Mouse (Mus musculus) neural tube, embryonic 13.5 days (tissue): ENCODE data around the gene Plcb4. TPM values are rescaled to one million over a fixed set of nuclear protein-coding genes. Genes with fewer than 3 reads are reported as not detected.

Experiments used
- ATAC-seq: fragments of 200-750 bp; cut with Nextera tagmentation; 2 replicates; pipeline ENCODE4 v1.8.0; 2017; ENCODE audit warnings: low read depth, mild to moderate bottlenecking, moderate TSS enrichment, moderate library complexity
- H3K27ac ChIP-seq: fragments of 300-500 bp; sonication (generic); replicated peaks from 2 replicates; pipeline ENCODE4 v1.5.1; 2015; ENCODE audit warnings: moderate library complexity, mild to moderate bottlenecking, inconsistent platforms
- H3K27me3 ChIP-seq: fragments of 300-500 bp; sonication (generic); 2 replicates; pipeline ENCODE4 v1.6.1; 2015; ENCODE audit warnings: mild to moderate bottlenecking, inconsistent platforms
- H3K36me3 ChIP-seq: fragments of 300-500 bp; sonication (generic); 2 replicates; pipeline ENCODE4 v1.6.1; 2015; ENCODE audit warnings: mild to moderate bottlenecking, inconsistent platforms
- H3K4me1 ChIP-seq: fragments of 300-500 bp; sonication (generic); replicated peaks from 2 replicates; pipeline ENCODE4 v1.6.1; 2015; ENCODE audit warnings: inconsistent platforms
- H3K4me2 ChIP-seq: fragments of 300-500 bp; sonication (generic); 2 replicates; pipeline ENCODE4 v1.6.1; 2015; ENCODE audit warnings: inconsistent platforms, mild to moderate bottlenecking, moderate library complexity
- H3K4me3 ChIP-seq: fragments of 300-500 bp; sonication (generic); 2 replicates; pipeline ENCODE4 v1.5.1; 2015; ENCODE audit warnings: mild to moderate bottlenecking, inconsistent platforms
- H3K9ac ChIP-seq: fragments of 300-500 bp; sonication (generic); 2 replicates; pipeline ENCODE4 v1.6.1; 2015; ENCODE audit warnings: moderate library complexity, mild to moderate bottlenecking, inconsistent platforms
- H3K9me3 ChIP-seq: fragments of 300-500 bp; sonication (generic); 2 replicates; pipeline ENCODE4 v1.6.1; 2016; ENCODE audit warnings: inconsistent platforms
- WGBS: fragments of 180-500 bp; shearing (Covaris S2); methylation state at CpG from one replicate; pipeline ENCODE4 v1.1.7; 2015; 5-methylcytosine and 5-hydroxymethylcytosine counted together
- polyA plus RNA-seq: library from polyadenylated mRNA; unstranded; fragments of >200 nt; fragmentation: Nextera tagmentation; extraction: Ambion mirVana; gene quantifications from 2 replicates; pipeline ENCODE4 v1.2.1, GENCODE M21; 2015

Gene Plcb4
- polyA plus RNA-seq, 1 experiment from 2014 or later, result 38.2 TPM

DNA sequence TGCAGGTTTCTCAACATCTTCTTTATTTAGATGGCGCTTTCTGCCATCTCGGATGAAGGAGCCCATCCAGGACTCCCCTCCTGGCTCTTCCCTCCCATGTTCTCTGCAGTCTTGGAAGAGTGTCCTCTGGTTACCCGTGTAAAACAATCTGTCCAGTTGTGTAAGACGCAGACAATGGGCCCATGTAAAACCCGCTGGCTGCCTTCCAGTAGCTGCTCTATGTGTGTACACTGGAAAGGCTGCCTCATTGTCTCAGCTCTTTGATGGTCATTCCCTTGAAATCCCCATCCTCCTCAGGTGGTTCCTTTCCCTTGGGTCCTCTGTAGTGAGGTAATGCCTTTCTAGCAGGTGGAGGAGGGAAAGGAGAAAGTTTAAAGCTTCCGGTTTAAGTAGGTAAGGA lies 216.7 kb downstream of the Plcb4 start:
- no peak overlapping the region for H3K4me3 ChIP-seq
- H3K27ac ChIP-seq, result no peak overlapping the region
- H3K4me1 ChIP-seq, result no peaks in the 10 kb centered on the region
- ATAC-seq, result no peak
- no peaks in the 10 kb centered on the region for H3K36me3 ChIP-seq
- no peaks in the 10 kb centered on the region for H3K27me3 ChIP-seq
- H3K9ac ChIP-seq, result no peak overlapping the region
- no peak overlapping the region for H3K4me2 ChIP-seq
- WGBS, result 84% methylated on average over 6 of the region's 6 CpGs
- H3K9me3 ChIP-seq, result no peaks in the 10 kb centered on the region

- no peak for ATAC-seq
- no peaks in the 10 kb centered on the region for H3K27me3 ChIP-seq
- H3K36me3 ChIP-seq, result no peaks in the 10 kb centered on the region
- 89% methylated on average over 7 of the region's 7 CpGs for WGBS
- no peak overlapping the region for H3K4me2 ChIP-seq
- no peak overlapping the region for H3K27ac ChIP-seq
- no peaks in the 10 kb centered on the region for H3K9me3 ChIP-seq
- H3K4me1 ChIP-seq, result no peaks in the 10 kb centered on the region
- no peak overlapping the region for H3K9ac ChIP-seq
- H3K4me3 ChIP-seq, result no peak overlapping the region
These were observed 220.5 kb downstream of the Plcb4 start for GRCm38 (mm10) chr2:135879356-135879755.

- Histone ChIP-seq H3K4me2 (no peak overlapping the region), H3K27me3 (no peaks in the 10 kb centered on the region), H3K36me3 (no peaks in the 10 kb centered on the region), H3K9me3 (no peaks in the 10 kb centered on the region), H3K9ac (no peak overlapping the region), H3K27ac (no peak overlapping the region), H3K4me1 (no peaks in the 10 kb centered on the region), H3K4me3 (no peak overlapping the region)
- no peak for ATAC-seq
- 64% methylated on average over 6 of the region's 6 CpGs for WGBS
These were observed 221.5 kb downstream of the Plcb4 start for GRCm38 (mm10) chr2:135880269-135880760.

- Histone ChIP-seq H3K9me3 (no peaks in the 10 kb centered on the region), H3K4me3 (no peak overlapping the region), H3K27me3 (no peaks in the 10 kb centered on the region), H3K27ac (no peak overlapping the region), H3K36me3 (no peaks in the 10 kb centered on the region), H3K4me1 (peaks cover 3% of the 10 kb centered on the region; the same call in 1 of the 2 replicates), H3K9ac (no peak overlapping the region), H3K4me2 (no peak overlapping the region)
- ATAC-seq, result no peak
- 81% methylated on average over 4 of the region's 4 CpGs for WGBS
These were observed 224.5 kb downstream of the Plcb4 start for GRCm38 (mm10) chr2:135883359-135883758.

DNA sequence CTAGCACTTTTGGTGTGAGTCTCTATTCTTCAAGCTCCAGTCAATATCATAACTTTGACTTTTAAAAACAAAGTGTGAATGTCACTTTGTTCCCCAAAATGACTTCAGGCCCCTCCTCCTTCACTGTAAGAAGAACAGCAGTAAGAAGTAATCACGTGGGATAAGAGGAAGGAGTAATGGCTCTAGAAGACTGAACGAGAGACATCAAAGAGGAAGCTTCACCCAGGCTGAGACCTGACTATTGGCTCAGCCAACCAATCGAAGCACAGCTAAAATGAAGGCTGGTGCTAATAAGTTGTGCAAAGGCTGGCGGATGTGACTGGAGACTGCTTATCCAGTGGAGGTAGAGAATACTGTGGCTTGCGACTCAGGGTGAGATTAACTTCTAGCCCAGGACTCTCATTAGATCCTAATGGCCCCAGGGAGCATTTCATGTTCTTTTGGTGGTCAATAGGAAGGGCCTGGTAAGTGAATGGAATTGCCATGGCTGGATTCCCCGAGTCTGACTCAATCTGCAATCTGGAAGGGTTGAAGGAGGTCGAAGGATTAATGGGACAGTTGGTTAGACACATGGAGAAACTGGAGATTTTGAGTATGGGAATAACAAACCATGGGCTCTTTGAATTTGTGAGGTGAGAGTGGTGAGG lies 225.8 kb downstream of the Plcb4 start:
- H3K4me1 ChIP-seq, result peaks cover 3% of the 10 kb centered on the region; the same call in 1 of the 2 replicates
- H3K4me3 ChIP-seq, result no peak overlapping the region
- WGBS, result 69% methylated on average over 7 of the region's 7 CpGs
- H3K9me3 ChIP-seq, result no peaks in the 10 kb centered on the region
- no peak overlapping the region for H3K4me2 ChIP-seq
- H3K9ac ChIP-seq, result no peak overlapping the region
- no peak for ATAC-seq
- no peaks in the 10 kb centered on the region for H3K36me3 ChIP-seq
- no peaks in the 10 kb centered on the region for H3K27me3 ChIP-seq
- no peak overlapping the region for H3K27ac ChIP-seq

DNA sequence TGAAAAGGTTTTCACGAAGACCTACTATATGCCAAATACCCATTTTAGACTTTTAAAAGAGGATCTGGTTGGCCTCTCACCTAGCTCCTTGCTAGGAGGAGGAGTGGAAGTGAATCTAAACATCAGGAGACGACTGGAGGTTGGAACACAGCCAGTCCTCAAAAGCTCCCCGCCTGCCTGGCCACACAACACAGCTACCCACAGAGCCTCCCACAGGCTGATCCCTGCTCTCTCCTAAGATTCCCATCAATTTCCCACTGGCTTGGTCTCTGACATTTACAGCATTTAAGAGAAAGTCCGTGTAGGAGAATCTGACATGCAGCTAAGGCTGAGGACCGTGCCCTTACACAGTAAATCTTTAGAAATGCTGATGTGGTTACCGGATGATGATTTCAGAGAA lies 226.8 kb downstream of the Plcb4 start:
- no peak for ATAC-seq
- no peak overlapping the region for H3K4me3 ChIP-seq
- H3K9me3 ChIP-seq, result no peaks in the 10 kb centered on the region
- H3K4me1 ChIP-seq, result peaks cover 3% of the 10 kb centered on the region; the same call in 1 of the 2 replicates
- 55% methylated on average over 6 of the region's 6 CpGs for WGBS
- H3K27ac ChIP-seq, result no peak overlapping the region
- no peaks in the 10 kb centered on the region for H3K36me3 ChIP-seq
- H3K27me3 ChIP-seq, result no peaks in the 10 kb centered on the region
- H3K4me2 ChIP-seq, result no peak overlapping the region
- no peak overlapping the region for H3K9ac ChIP-seq

GRCm38 (mm10) chr2:135886081-135886679 lies 227.4 kb downstream of the Plcb4 start:
- peaks cover 3% of the 10 kb centered on the region; the same call in 1 of the 2 replicates for H3K4me1 ChIP-seq
- H3K27me3 ChIP-seq, result no peaks in the 10 kb centered on the region
- ATAC-seq, result no peak
- 91% methylated on average over 9 of the region's 9 CpGs for WGBS
- no peak overlapping the region for H3K9ac ChIP-seq
- H3K4me2 ChIP-seq, result no peak overlapping the region
- no peak overlapping the region for H3K27ac ChIP-seq
- H3K36me3 ChIP-seq, result no peaks in the 10 kb centered on the region
- H3K4me3 ChIP-seq, result no peak overlapping the region
- H3K9me3 ChIP-seq, result no peaks in the 10 kb centered on the region

GRCm38 (mm10) chr2:135887805-135888204 lies 229.0 kb downstream of the Plcb4 start:
- no peak overlapping the region for H3K4me3 ChIP-seq
- 87% methylated on average over 2 of the region's 2 CpGs for WGBS
- no peaks in the 10 kb centered on the region for H3K9me3 ChIP-seq
- peaks cover 3% of the 10 kb centered on the region; the same call in 1 of the 2 replicates for H3K4me1 ChIP-seq
- no peaks in the 10 kb centered on the region for H3K27me3 ChIP-seq
- H3K36me3 ChIP-seq, result no peaks in the 10 kb centered on the region
- H3K4me2 ChIP-seq, result no peak overlapping the region
- ATAC-seq, result no peak
- no peak overlapping the region for H3K27ac ChIP-seq
- no peak overlapping the region for H3K9ac ChIP-seq

- Histone ChIP-seq H3K9me3 (no peaks in the 10 kb centered on the region), H3K9ac (no peak overlapping the region), H3K36me3 (no peaks in the 10 kb centered on the region), H3K4me2 (no peak overlapping the region), H3K4me3 (no peak overlapping the region), H3K4me1 (peaks cover 3% of the 10 kb centered on the region; the same call in 1 of the 2 replicates), H3K27me3 (no peaks in the 10 kb centered on the region), H3K27ac (no peak overlapping the region)
- 87% methylated on average over 4 of the region's 4 CpGs for WGBS
- no peak for ATAC-seq
These were observed 229.4 kb downstream of the Plcb4 start for GRCm38 (mm10) chr2:135888206-135888605.

- H3K4me3 ChIP-seq, result no peak overlapping the region
- no peak overlapping the region for H3K9ac ChIP-seq
- no peak for ATAC-seq
- 92% methylated on average over 10 of the region's 10 CpGs for WGBS
- no peak overlapping the region for H3K27ac ChIP-seq
- no peaks in the 10 kb centered on the region for H3K27me3 ChIP-seq
- no peak overlapping the region for H3K4me2 ChIP-seq
- no peaks in the 10 kb centered on the region for H3K36me3 ChIP-seq
- H3K4me1 ChIP-seq, result peaks cover 3% of the 10 kb centered on the region; the same call in 1 of the 2 replicates
- no peaks in the 10 kb centered on the region for H3K9me3 ChIP-seq
These were observed 230.0 kb downstream of the Plcb4 start for GRCm38 (mm10) chr2:135888767-135889166.

DNA sequence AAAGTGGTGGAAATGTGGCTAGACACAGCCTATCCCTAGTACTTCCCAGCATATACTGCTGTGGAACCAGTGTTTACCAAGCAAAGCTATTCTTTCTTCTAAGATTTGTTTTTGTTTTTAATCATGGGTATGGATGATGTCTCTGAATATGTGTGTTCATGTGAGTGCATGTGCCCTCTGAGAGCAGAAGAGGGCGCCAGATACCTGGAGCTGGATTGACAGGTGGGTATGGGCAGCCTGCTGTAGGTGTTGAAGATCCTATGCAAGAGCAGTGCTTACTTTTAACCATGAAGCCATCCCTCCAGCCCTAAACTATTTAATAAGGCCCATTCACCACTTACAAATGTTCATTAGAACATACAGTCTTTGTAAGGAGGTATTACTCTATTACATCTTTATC lies 231.3 kb downstream of the Plcb4 start:
- no peaks in the 10 kb centered on the region for H3K27me3 ChIP-seq
- no peaks in the 10 kb centered on the region for H3K36me3 ChIP-seq
- WGBS, result 78% methylated on average over 1 of the region's 1 CpGs
- H3K9ac ChIP-seq, result no peak overlapping the region
- peaks cover 3% of the 10 kb centered on the region; the same call in 1 of the 2 replicates for H3K4me1 ChIP-seq
- H3K27ac ChIP-seq, result no peak overlapping the region
- H3K4me2 ChIP-seq, result no peak overlapping the region
- no peaks in the 10 kb centered on the region for H3K9me3 ChIP-seq
- no peak for ATAC-seq
- no peak overlapping the region for H3K4me3 ChIP-seq

GRCm38 (mm10) chr2:135891097-135891496 lies 232.3 kb downstream of the Plcb4 start:
- Histone ChIP-seq H3K27ac (no peak overlapping the region), H3K9ac (no peak overlapping the region), H3K4me2 (no peak overlapping the region), H3K9me3 (no peaks in the 10 kb centered on the region), H3K36me3 (no peaks in the 10 kb centered on the region), H3K4me3 (no peak overlapping the region), H3K27me3 (no peaks in the 10 kb centered on the region), H3K4me1 (no peaks in the 10 kb centered on the region)
- WGBS, result 95% methylated on average over 10 of the region's 10 CpGs
- no peak for ATAC-seq
